Mouse (Mus musculus): ENCODE data around the gene Gabarap.

Gabarap gene

GRCm38 (mm10) chr11:69968793-69969192 is 22.1 kb upstream of the Gabarap start:
- in situ Hi-C loops (cut with MboI, MseI): loop anchor here (5.0 kb wide), 1 partner anchor 36 kb away; no protein-coding TSS in a partner anchor

GRCm38 (mm10) chr11:69970222-69970621 is 20.7 kb upstream of the Gabarap start:
- in situ Hi-C loops (cut with MboI, MseI): no loop called here

DNA sequence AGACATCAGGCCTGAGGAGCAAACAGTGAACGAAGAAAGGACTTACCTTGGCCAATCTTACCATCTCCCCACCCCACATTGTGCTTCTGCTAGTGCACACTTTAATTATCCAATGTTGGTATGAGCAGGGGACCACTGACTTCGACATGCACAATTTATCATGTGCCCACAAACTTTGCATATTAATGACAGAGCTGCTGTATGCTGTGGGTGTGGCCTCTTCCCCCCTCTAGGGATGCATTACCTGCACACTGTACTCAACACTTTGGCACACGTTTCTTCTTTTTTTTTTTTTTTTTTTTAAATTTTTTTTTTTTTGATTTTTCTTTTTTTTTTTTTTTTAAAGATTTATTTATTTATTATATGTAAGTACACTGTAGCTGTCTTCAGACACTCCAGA is 20.2 kb upstream of the Gabarap start:
- in situ Hi-C loops (cut with MboI, MseI): no loop called here

GRCm38 (mm10) chr11:69974907-69975306 is 16.0 kb upstream of the Gabarap start:
- in situ Hi-C loops (cut with MboI, MseI): no loop called here

GRCm38 (mm10) chr11:69976271-69976670 is 14.7 kb upstream of the Gabarap start:
- in situ Hi-C loops (cut with MboI, MseI): no loop called here

DNA sequence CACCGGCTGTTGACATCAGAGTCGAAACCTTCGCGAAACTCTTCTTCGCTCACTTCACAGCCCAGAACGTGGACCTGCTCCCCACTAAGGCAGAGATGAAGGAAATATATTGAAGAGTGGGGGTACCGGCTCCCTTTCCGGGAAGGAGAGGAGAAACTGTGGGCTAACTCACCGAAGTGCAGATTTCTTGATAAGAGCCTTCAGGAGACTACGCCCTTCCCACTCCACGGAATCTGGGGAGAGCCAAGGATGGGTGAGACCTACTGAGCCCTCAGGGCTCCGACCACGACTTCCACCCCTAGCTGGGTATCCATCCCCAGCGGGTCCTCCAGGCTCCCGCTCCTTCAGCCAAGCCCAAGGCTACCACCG is 11.1 kb upstream of the Gabarap start:
- in situ Hi-C loops (cut with MboI, MseI): no loop called here

GRCm38 (mm10) chr11:69980196-69981140 is 10.5 kb upstream of the Gabarap start:
- in situ Hi-C loops (cut with MboI, MseI): no loop called here

DNA sequence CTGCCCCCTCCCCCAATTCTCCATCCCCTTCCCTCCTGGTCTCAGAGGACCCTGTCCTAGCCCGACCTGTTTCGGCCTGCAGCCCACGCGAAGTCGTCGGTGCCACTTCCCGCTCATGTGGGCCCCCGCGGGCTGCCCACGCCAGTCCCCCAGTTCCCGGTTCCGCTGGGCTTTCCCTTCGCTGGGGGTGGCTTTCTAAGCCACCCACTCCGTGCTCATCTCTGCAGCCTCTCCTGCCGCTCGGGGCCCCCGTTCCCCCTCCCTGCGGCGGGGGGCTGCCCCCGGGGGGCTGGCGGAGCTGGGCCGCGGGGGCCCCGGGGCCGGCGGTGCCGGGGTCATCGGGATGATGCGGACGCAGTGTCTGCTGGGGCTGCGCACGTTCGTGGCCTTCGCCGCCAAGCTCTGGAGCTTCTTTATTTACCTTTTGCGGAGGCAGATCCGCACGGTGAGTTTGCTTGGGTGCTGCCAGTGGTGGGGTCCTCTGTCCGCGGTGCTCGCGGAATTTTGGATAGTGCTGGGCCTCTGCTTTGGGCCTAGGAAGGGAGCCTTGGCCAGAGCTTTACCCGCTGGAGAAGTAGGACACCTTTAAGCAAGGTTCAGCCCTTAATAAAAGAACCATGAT is 9.7 kb upstream of the Gabarap start, which contains the start of gene Ctdnep1:
Gene Ctdnep1, plus strand, starts transcription at position 16 of the 622 bp plus-strand sequence.
- in situ Hi-C loops (cut with MboI, MseI): no loop called here

- in situ Hi-C loops (cut with MboI, MseI): no loop called here
Observed at GRCm38 (mm10) chr11:69982225-69982624, 8.7 kb upstream of the Gabarap start, which contains the start of gene Elp5. Elp5 (minus strand) TSS chr11:69982517.

- in situ Hi-C loops (cut with MboI, MseI): no loop called here
Observed at GRCm38 (mm10) chr11:69982877-69983276, 8.1 kb upstream of the Gabarap start.

GRCm38 (mm10) chr11:69983377-69983776 is 7.6 kb upstream of the Gabarap start:
- in situ Hi-C loops (cut with MboI, MseI): no loop called here

DNA sequence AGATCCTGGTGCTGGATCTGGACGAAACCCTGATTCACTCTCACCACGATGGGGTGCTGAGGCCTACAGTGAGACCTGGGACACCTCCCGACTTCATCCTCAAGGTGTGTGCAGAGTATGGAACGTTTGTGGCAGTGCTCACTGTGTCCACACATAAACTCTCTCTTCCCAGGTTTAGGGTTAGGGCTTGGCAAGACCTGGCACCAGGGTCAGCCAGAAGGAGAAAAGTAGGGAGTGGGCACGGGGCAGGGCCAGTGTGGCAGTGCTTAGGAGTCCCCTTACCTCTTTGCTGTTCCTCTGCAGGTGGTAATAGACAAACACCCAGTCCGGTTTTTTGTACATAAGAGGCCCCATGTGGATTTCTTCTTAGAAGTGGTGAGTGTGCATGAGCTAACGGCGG is 6.5 kb upstream of the Gabarap start:
- in situ Hi-C loops (cut with MboI, MseI): no loop called here

GRCm38 (mm10) chr11:69989949-69990348 is 994 bp upstream of the Gabarap start:
- in situ Hi-C loops (cut with MboI, MseI): no loop called here

DNA sequence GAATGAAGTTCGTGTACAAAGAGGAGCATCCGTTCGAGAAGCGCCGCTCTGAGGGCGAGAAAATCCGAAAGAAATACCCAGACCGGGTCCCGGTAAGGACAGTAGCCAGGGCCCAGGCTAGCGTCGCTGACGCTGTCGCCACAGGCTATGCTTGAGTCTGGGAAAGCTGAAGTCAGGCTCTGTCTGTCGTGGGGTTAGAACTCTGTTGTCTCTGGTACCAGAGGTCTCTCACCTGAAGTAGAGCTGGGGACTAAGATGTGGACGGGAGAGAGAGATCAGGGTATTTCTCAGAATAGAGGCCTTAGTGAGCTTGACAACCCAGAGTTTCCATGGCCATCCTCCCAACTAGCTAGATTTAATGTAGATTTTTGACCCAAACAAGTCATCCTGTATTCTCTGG is 768 bp downstream of the Gabarap start:
- in situ Hi-C loops (cut with MboI, MseI): no loop called here

DNA sequence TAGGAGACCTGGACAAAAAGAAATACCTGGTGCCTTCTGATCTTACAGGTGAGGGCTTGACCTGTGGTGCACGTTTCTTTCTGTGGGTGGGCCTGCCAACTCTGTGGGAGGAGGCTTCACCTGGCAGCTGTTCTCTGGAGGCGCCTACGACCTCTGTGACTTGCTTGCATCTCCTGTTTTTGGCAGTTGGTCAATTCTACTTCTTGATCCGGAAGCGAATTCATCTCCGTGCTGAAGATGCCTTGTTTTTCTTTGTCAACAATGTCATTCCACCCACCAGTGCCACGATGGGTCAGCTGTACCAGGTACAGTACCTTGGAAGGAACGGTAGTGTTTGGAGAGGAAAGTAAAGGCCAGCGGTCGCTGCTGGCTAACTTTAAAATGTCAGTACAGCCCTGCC is 1.5 kb downstream of the Gabarap start:
- in situ Hi-C loops (cut with MboI, MseI): no loop called here

DNA sequence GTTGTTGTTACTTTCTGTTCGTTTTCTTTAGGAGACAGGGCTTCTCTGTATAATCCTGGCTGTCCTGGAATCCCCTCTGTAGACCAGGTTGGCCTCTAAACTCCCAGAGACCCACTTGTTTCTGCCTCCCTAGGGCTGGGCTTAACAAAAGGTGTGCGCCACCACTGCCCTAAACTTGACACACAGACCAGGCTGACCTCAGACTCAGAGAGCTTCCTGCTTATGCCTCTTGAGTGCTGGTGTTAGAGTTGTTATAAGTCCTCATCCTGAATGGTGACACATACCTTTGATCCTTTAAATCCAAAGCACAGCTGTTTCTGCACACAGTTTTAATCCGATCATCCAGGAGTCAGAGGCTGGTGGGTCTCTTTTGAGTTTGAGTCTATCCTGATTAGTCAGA is 2.0 kb downstream of the Gabarap start:
- in situ Hi-C loops (cut with MboI, MseI): no loop called here

- in situ Hi-C loops (cut with MboI, MseI): no loop called here
Observed at GRCm38 (mm10) chr11:69994401-69995090, 3.6 kb downstream of the Gabarap start.

DNA sequence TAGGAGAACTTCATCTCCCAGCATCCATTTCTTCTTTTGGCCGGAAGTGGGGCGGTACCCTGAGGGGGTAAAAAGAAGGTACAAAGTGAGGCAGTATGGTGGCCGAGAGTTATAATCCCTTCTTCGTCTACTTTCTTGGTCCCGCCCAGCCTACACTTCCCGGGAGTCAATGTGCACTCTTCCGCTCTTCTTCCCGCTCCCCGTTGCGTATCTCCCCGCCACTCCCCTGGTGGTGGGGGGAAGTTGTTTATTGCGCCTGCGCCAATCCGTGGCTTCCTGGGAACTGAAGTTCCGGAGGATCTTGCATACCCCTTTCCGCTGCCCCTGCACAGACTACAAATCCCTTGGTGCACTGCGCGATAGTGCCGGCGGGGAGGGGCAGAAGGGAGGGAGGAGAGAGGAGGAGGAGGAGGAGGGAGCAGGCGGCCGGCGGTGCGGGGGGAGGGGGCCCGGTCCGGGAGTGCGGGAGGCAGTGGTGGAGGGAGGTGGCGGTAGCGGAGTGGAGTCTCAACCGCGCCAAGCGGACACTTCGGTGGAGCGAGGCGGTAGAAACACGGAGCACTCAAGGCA is 4.5 kb downstream of the Gabarap start, which contains the start of gene Phf23:
Gene Phf23, plus strand, starts transcription at position 387 of the 570 bp plus-strand sequence.
- in situ Hi-C loops (cut with MboI, MseI): no loop called here

GRCm38 (mm10) chr11:69996161-69997061 is 5.5 kb downstream of the Gabarap start:
- in situ Hi-C loops (cut with MboI, MseI): no loop called here

DNA sequence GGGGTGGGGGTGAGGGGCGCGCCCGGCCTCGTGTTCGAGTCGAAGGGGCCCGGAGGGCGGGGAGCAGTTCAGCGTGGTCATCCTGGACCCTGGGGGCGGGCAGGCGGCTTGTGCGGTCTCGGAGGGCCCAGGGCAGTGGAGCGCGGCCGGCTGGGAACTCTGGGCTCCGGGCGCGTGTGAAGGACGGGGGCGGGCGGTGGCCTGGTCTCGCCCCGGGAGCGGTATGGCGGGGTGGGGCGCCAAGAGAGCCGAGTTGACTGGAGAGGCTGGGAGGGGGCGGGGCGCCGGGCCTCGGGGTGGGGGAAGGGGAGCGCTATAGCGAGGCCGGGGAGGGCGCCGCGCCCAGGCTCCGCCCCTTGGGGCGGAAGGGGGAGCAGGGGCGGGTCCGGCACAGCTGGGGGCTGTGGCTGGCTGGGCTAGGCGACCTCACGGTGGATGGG is 6.1 kb downstream of the Gabarap start:
- in situ Hi-C loops (cut with MboI, MseI): no loop called here
